Mouse (Mus musculus): ENCODE data around the gene Pla1a.

DNA sequence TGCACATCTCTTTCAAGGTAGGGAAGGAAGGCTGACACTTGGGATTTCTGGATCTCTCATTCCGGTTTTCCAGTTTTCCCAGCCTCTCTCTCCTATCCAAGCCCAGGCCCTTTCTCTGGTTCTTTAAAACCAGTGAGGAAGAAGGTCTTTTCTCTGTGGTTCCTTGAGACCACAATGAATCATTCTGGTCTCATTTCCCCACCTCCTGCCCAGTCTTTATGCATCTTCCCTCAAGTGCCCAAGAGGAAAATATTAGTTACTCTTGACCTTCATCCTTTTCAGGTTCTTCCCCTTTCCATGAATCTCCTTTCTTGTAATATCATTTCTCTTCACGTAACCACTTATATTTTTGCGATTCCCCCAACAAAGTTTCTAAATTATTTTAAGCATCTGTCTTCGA is 47.2 kb downstream of the Pla1a start:
- TF ChIP-seq CTCF (IDR thresholded peaks at IDR 0.05; ENCODE audit: low read depth) (no peak), EP300 (optimal IDR thresholded peaks at IDR 0.05) (no peak)
